Mouse (Mus musculus) thymus, postnatal 4 days (tissue): ENCODE results near the gene Ptprq.

Experiments
- DNase-seq: peaks from one replicate; pipeline ENCODE4 v3.0.0; 2021

The Ptprq gene

DNA sequence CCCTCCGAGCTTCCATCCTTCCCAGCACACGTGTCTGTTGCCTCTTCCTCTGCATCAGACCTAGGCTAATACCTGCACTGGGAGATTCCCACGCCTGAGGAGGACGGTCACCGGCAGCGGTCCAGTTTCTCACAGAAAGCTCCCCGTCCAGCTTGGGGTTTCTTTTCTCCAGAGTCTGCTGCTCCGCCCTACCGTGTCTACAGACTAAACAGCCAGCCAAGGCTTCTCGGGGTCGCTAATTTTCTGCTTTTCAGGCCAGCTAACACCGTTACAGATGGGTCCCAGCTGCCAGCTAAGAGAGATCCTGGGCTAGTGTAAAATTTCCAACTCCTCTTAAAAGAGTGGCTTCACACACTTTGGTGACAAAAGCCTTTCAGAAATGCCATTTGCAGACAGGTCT, 233.1 kb downstream of the Ptprq start:
- no peak for DNase-seq

DNA sequence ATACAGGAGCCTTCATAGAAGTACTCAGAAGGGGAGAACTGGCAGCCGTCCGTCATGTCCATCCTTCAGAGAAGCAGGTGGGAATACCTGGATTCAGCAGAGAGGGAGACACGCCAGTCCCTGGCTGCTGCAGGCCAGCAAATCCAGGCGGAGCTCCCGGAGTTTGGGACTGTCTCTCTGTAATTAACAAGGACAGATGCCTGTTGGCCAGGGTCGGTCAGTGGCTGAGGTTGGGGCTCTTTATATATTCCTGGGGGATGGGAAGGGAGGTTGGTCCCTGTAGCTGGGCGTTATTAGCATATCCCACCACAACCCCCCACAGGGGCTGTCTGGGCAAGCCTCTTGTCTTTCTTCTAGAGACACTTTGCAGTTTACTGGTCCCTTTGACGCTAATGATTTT, 234.0 kb downstream of the Ptprq start, which contains the start of gene Myf5:
Gene Myf5, minus strand, starts transcription at position 265 of the 400 bp plus-strand sequence.
- no peak for DNase-seq

DNA sequence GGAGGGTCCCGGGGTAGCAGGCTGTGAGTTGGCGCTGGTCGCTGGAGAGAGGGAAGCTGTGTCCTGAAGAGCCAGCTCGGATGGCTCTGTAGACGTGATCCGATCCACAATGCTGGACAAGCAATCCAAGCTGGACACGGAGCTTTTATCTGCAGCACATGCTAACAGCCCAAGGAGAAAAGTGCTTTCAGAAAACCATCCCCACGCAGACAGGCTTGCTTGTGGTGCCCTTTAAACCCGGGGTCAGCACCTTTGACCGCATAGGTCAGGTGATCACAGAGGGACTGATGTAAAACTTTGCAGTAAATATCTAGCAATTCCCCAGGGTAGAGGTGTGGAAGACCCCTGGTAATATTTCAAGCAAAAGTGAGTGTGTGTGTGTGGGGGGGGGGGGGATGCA, 235.8 kb downstream of the Ptprq start:
- no peak for DNase-seq

DNA sequence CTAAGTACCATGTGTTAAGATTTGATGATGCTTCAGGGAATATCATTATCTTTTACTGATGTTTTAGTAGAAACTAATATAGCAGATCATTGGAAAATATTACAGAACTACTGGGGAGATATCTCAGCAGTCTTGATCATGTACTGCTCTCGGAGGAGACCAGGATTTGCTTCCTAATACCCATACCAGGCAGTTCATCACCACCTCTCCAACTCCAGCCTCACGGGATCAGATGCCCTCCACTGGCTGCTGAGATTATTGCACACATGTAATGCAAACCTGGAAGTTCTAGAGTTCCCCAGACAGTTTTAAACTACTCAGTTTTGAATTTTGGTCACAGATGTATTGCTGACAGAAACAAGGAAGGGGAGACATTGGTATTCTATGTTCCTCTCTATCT, 246.4 kb downstream of the Ptprq start:
- DNase-seq, result no peak

DNA sequence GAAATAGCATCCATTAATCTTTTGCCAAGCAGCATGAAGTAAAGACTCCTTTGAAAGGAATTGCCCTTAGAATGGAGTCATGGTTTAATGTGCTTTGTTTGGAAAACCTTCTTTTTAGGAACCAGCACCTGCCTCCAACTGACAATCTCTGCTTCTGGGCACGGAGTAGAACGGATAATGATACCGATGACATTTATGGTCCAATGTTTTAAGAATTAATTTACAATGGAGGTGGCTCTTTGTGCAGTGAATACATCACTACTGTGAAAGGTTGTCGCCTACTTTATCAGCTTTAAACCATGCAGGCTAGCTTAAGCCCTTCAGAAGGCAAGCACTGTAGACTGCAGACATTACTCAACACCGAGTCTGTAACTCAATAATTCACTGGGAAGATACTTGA, 248.1 kb downstream of the Ptprq start:
- DNase-seq, result no peak

DNA sequence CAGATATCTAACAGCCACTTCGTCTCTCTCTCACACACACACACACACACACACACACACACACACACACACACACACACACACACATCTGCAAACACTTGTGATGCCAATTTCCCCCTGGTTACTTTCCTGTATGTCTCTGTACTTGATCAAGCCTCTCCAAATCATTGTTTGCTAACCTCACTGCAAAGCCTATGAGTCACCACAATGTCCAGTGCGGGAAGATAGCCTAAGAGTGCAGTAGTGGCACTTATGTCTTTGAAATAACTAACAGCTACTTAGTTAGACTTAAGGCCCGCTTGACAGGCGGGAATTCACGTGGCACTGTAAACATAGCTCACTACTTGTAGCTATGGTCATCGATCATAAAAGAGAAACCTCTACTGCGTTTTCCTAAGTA, 252.0 kb downstream of the Ptprq start:
- no peak for DNase-seq
